Mouse (Mus musculus) thymus, adult 2 months (tissue): ENCODE results near the gene Mboat2.

Experiments
- CTCF ChIP-seq: fragments of 200-500 bp; IDR thresholded peaks from 2 replicates; pipeline ENCODE4 v1.5.1; 2012; ENCODE audit warnings: mild to moderate bottlenecking, control low read depth, low read length, moderate library complexity, borderline replicate concordance; ENCODE audit not compliant: control insufficient read depth, poor library complexity, insufficient read depth; ENCODE audit errors: extremely low read depth
- POLR2A ChIP-seq: fragments of 200-500 bp; IDR thresholded peaks from 2 replicates; pipeline ENCODE4 v1.6.1; 2012; ENCODE audit warnings: mild to moderate bottlenecking, low read length, control low read depth, moderate library complexity; ENCODE audit not compliant: control insufficient read depth, poor library complexity, insufficient read depth; ENCODE audit errors: extremely low read depth

- TF ChIP-seq CTCF = no peak
- no peak for TF ChIP-seq POLR2A
Measured at GRCm38 (mm10) chr12:24912174-24912573, 81.5 kb downstream of the Mboat2 start.
